Mouse (Mus musculus): ENCODE results near the gene D5Ertd579e. TPM values are rescaled to one million over a fixed set of nuclear protein-coding genes. Genes with fewer than 3 reads are reported as not detected.

Gene D5Ertd579e
- polyA plus RNA-seq, 1 experiment: 356 TPM

DNA sequence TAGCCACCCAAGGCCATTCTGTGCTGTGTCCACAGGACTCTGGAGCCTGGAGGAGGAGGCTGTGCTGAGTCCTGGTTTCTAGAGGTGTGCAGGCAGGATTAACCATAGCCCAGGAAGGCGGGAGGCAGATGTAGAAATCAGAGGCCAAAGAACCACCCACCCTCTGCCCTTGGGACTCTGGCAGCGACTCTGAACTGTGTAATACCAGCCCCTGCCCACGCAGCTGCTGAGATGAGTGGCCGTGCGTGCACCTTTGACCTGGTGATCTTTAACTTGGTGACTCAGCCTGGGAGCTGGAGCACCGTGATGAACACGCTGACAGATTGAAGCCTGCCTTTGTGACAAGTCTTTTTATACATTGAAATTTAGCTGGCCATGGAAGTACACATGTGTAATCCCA lies 28.4 kb upstream of the D5Ertd579e start:
- TF ChIP-seq CTCF (IDR thresholded peaks at IDR 0.05; ENCODE audit: insufficient read depth, low read depth, low read length): no peak
- no peak for TF ChIP-seq POLR2A (IDR thresholded peaks at IDR 0.05; ENCODE audit: insufficient read depth, low read depth, low read length)
- WGBS: 80% methylated on average over 7 of the region's 7 CpGs
- Histone ChIP-seq H3K27ac (ENCODE audit: insufficient read depth, low read depth, low read length) (no peak overlapping the region), H3K4me1 (ENCODE audit: control insufficient read depth, insufficient read depth, low read length) (peaks cover 3% of the 10 kb centered on the region; the same call in 1 of the 2 replicates), H3K4me3 (ENCODE audit: insufficient read depth, low read depth, low read length) (no peak overlapping the region)

DNA sequence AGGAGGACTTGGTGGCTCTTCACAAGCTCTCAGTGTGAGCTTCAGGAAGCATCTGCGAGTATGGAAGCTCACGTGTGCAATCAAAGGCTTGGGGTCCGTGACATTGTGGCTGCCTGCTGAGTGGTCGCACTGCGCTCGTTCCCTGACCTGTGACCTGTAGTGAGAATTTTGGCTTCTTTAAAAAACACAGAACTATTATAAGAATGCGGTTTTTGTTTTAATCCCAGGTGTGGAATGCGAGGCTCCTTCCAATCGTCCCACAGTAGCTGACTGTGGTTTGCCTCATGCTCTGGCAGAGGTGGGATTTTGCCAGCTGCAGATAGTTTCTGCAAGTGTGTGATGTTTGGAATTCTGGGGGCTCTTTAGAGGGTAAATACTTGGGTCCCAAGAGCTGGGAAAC lies 27.5 kb upstream of the D5Ertd579e start:
- no peak for TF ChIP-seq POLR2A (IDR thresholded peaks at IDR 0.05; ENCODE audit: insufficient read depth, low read depth, low read length)
- TF ChIP-seq CTCF (IDR thresholded peaks at IDR 0.05; ENCODE audit: insufficient read depth, low read depth, low read length): no peak
- no peak overlapping the region for H3K4me3 ChIP-seq (ENCODE audit: insufficient read depth, low read depth, low read length)
- no peaks in the 10 kb centered on the region for H3K4me1 ChIP-seq (ENCODE audit: control insufficient read depth, insufficient read depth, low read length)
- no peak overlapping the region for H3K27ac ChIP-seq (ENCODE audit: insufficient read depth, low read depth, low read length)
- whole genome bisulfite sequencing: 73% methylated on average over 9 of the region's 9 CpGs

DNA sequence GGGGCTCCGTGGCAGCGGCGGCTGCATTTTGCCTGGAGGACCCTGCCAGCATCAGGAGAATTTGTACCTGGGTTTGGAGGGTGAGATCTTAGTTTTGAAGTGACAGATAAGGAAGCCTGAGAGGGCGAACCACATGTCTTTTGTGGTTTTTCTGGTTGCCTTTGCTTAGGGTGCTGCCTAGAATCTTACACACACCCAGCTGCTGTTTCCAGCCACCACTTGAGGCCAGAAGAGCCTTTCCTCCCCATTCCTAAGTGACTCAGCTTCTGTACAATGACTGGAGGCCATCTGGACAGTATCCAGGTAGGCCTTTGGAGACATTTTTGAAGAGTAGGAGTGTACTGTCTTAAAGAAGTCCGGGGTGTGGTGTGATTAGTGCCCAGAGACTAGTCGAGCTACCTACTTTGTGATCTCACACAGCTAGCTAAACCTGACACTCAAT lies 26.6 kb upstream of the D5Ertd579e start:
- Histone ChIP-seq H3K4me1 (ENCODE audit: control insufficient read depth, insufficient read depth, low read length) (no peaks in the 10 kb centered on the region), H3K4me3 (ENCODE audit: insufficient read depth, low read depth, low read length) (no peak overlapping the region), H3K27ac (ENCODE audit: insufficient read depth, low read depth, low read length) (no peak overlapping the region)
- TF ChIP-seq CTCF (IDR thresholded peaks at IDR 0.05; ENCODE audit: insufficient read depth, low read depth, low read length) (no peak), POLR2A (IDR thresholded peaks at IDR 0.05; ENCODE audit: insufficient read depth, low read depth, low read length) (no peak)
- 80% methylated on average over 6 of the region's 6 CpGs for WGBS

DNA sequence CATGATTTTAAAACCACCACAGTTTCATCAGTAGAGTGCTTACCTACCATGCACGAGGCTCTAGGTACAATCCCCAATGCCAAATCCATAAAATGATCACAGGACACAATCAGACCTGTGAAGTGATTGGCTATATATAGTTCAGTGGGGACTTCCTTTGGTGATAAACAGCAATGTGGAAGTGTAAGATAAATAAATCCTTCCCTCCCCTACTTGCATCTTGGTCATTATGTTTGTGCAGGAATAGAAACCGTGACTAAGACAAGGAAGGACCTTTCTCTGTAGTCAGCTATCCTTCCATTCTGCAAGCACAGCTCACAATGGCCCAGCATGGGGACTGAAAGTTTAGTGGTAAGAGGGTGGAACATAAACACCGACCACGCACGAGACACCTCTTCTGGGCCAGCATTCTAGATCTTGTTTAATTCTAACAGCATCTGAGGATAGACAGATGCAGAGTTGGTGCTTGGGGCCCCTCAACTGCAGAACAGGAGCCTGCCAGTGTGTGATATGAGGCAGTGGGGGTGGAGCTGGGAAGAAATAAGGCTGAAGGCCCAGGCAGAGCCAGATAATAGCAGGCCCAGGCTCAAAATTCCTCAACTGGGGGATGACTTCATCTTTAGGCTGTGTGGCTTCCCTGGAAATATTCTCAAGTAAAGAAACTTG lies 25.0 kb upstream of the D5Ertd579e start:
- no peak overlapping the region for H3K27ac ChIP-seq (ENCODE audit: insufficient read depth, low read depth, low read length)
- 74% methylated on average over 5 of the region's 5 CpGs for WGBS

DNA sequence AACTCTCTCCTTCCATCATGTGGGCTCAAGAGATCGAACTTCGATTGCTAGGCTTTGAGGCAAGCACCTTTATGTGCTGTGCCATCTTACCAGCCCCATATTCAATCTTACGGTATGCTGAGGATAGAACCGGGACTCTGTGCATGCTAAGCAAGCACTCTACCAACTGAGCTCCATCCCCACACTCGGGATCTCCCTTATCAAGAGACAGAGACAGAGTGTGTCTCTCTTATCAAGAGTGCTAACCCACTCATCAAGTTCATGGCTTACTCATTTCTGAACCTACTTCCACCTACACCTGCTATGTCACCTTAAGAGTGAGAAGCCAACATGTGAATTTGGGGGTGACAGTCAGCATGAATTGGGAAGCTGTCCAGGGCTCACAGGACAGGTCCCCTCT lies 24.4 kb upstream of the D5Ertd579e start:
- TF ChIP-seq POLR2A (IDR thresholded peaks at IDR 0.05; ENCODE audit: insufficient read depth, low read depth, low read length) (no peak), CTCF (IDR thresholded peaks at IDR 0.05; ENCODE audit: insufficient read depth, low read depth, low read length) (no peak)
- whole genome bisulfite sequencing: 89% methylated on average over 5 of the region's 5 CpGs
- H3K4me1 ChIP-seq (ENCODE audit: control insufficient read depth, insufficient read depth, low read length): no peaks in the 10 kb centered on the region
- H3K4me3 ChIP-seq (ENCODE audit: insufficient read depth, low read depth, low read length): no peak overlapping the region
- H3K27ac ChIP-seq (ENCODE audit: insufficient read depth, low read depth, low read length): no peak overlapping the region

More for the DNA sequence above, 25.0 kb upstream of the D5Ertd579e start:
- Histone ChIP-seq H3K4me1 (ENCODE audit: control insufficient read depth, insufficient read depth, low read length) (no peaks in the 10 kb centered on the region), H3K4me3 (ENCODE audit: insufficient read depth, low read depth, low read length) (no peak overlapping the region)
- TF ChIP-seq POLR2A (IDR thresholded peaks at IDR 0.05; ENCODE audit: insufficient read depth, low read depth, low read length) (no peak), CTCF (IDR thresholded peaks at IDR 0.05; ENCODE audit: insufficient read depth, low read depth, low read length) (no peak)

DNA sequence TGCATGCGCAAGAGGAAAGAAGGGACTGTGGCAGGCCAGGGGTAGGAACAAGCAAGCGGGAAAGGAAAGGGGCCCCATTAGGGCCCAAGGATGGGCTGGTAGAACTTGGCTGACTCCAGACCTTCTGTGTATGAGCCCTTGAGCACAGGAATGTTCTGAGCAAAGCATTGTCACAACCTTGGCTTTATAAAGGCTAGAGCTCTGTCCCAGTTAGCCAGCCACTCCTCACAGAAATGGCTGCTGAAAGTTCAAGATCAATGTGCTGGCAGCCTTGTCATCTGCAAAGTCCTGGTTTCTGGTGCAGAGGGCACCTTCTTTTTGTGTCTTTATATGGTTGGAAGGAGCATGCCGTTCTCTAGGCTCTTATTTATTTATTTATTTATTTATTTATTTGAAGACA lies 23.8 kb upstream of the D5Ertd579e start:
- no peak overlapping the region for H3K4me3 ChIP-seq (ENCODE audit: insufficient read depth, low read depth, low read length)
- H3K4me1 ChIP-seq (ENCODE audit: control insufficient read depth, insufficient read depth, low read length): no peaks in the 10 kb centered on the region
- no peak overlapping the region for H3K27ac ChIP-seq (ENCODE audit: insufficient read depth, low read depth, low read length)
- TF ChIP-seq CTCF (IDR thresholded peaks at IDR 0.05; ENCODE audit: insufficient read depth, low read depth, low read length): no peak
- TF ChIP-seq POLR2A (IDR thresholded peaks at IDR 0.05; ENCODE audit: insufficient read depth, low read depth, low read length): no peak
- 92% methylated on average over 3 of the region's 3 CpGs for WGBS

DNA sequence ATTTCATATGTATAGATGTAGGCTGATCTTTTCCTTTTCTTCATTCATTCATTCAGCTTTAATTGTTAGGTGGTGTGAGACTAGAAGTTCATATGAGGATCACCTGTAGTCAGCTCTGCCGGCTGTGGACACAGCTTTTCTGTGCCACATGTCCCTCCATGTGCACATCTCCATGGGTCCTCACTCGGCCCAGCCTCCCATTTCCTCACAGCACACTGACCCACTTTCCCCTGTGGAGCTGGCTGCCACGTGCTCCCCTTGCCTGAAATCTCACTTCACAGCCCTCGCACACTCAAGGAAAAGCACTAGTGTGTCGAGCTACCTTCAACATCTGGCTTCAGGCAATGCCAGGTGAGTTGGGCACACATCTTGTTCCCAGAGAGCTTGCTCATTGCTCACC lies 23.3 kb upstream of the D5Ertd579e start:
- no peak overlapping the region for H3K4me3 ChIP-seq (ENCODE audit: insufficient read depth, low read depth, low read length)
- no peaks in the 10 kb centered on the region for H3K4me1 ChIP-seq (ENCODE audit: control insufficient read depth, insufficient read depth, low read length)
- H3K27ac ChIP-seq (ENCODE audit: insufficient read depth, low read depth, low read length): no peak overlapping the region
- 75% methylated on average over 5 of the region's 5 CpGs for whole genome bisulfite sequencing
- TF ChIP-seq POLR2A (IDR thresholded peaks at IDR 0.05; ENCODE audit: insufficient read depth, low read depth, low read length) (no peak), CTCF (IDR thresholded peaks at IDR 0.05; ENCODE audit: insufficient read depth, low read depth, low read length) (no peak)

DNA sequence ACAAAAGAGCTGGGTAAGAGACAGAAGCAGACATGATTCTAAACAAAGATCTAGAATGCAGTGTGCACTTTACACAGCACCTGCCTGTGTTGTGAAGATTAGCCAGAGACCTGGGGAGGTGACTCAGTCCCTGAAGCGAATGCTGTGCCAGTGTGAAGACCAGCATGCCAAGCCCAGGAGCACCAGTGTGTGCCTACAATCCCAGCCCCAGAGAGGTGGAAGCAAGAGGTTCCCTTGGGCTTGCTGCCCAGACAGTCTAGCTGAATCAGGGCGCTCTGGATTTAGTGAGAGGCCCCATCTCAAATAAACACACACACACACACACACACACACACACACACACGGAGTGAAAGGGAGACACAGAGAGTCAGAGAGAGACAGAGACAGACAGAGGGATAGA lies 22.1 kb upstream of the D5Ertd579e start:
- TF ChIP-seq CTCF (IDR thresholded peaks at IDR 0.05; ENCODE audit: insufficient read depth, low read depth, low read length): no peak
- no peak for TF ChIP-seq POLR2A (IDR thresholded peaks at IDR 0.05; ENCODE audit: insufficient read depth, low read depth, low read length)
- 81% methylated on average over 3 of the region's 3 CpGs for WGBS
- Histone ChIP-seq H3K27ac (ENCODE audit: insufficient read depth, low read depth, low read length) (no peak overlapping the region), H3K4me1 (ENCODE audit: control insufficient read depth, insufficient read depth, low read length) (peaks cover 5% of the 10 kb centered on the region), H3K4me3 (ENCODE audit: insufficient read depth, low read depth, low read length) (no peak overlapping the region)

DNA sequence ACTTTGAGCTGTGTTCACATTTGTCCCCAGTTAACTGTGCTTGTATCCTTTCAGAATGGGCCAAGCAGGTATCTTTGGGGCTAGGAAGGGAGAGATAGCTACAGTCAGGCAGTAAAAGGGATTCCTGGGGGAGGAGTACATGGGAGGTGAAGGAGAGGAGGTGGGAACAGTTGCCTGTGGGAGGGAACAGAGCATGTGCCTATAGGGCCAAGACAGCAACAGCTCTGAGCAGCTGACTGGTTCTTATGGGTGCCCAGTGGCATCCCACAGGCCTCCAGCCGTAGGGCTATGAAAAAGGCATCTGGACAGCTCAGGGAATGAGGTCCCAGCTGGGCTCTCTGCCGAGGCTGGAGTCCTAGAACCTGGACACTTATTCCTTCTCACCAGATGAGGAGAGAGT lies 21.0 kb upstream of the D5Ertd579e start:
- H3K4me3 ChIP-seq (ENCODE audit: insufficient read depth, low read depth, low read length): no peak overlapping the region
- WGBS: 81% methylated on average over 2 of the region's 2 CpGs
- no peak overlapping the region for H3K27ac ChIP-seq (ENCODE audit: insufficient read depth, low read depth, low read length)
- TF ChIP-seq POLR2A (IDR thresholded peaks at IDR 0.05; ENCODE audit: insufficient read depth, low read depth, low read length) (no peak), CTCF (IDR thresholded peaks at IDR 0.05; ENCODE audit: insufficient read depth, low read depth, low read length) (no peak)
- peaks cover 7% of the 10 kb centered on the region for H3K4me1 ChIP-seq (ENCODE audit: control insufficient read depth, insufficient read depth, low read length)
